Mouse (Mus musculus): ENCODE data around the gene Lao1.

Lao1 gene

GRCm38 (mm10) chr4:119017078-119017477, 55.7 kb downstream of the Lao1 start:
- no peak for DNase-seq
